ENCODE assay signal across 14 mouse cellular contexts in genomic region chr4:132530033-132530804, GRCm38 (mm10). TPM values are rescaled to one million over a fixed set of nuclear protein-coding genes. Genes with fewer than 3 reads are reported as not detected.
DNase-seq lines count a peak whose midpoint lies in the region; ATAC-seq and TF ChIP-seq lines count a peak whose summit lies in the region.
"Had no signal": no experiment of that assay in that cellular context is flagged by ENCODE, and none has a peak within 500 bp of the region (broad histone marks: within the 10 kb centered on the region; RNA-seq: fewer than 3 reads in every experiment).

No protein-coding gene starts in this region.

- H3K27me3 ChIP-seq in stomach, embryonic 15.5 days (replicated peaks) = no peaks in the 10 kb centered on the region
- no peaks in the 10 kb centered on the region for H3K27me3 ChIP-seq in stomach, postnatal 0 days (ENCODE audit: control insufficient read depth, insufficient read depth, low read length)
- H3K27me3 ChIP-seq in liver, embryonic 14.5 days (ENCODE audit: control insufficient read depth, insufficient read depth, low read length) = no peaks in the 10 kb centered on the region
- no peaks in the 10 kb centered on the region for H3K27me3 ChIP-seq in midbrain, postnatal 0 days (ENCODE audit: insufficient read depth, low read length)
- H3K27me3 ChIP-seq: hindbrain, embryonic 12.5 days; limb, embryonic 15.5 days; midbrain, embryonic 12.5 days had no signal

- TF ChIP-seq CTCF in stomach, postnatal 0 days (IDR thresholded peaks at IDR 0.05; ENCODE audit: low read depth) = no peak
- TF ChIP-seq CTCF in liver, embryonic 14.5 days (IDR thresholded peaks at IDR 0.05; ENCODE audit: low read depth) = no peak
- TF ChIP-seq CTCF in midbrain, postnatal 0 days (IDR thresholded peaks at IDR 0.05) = no peak

- H3K27ac ChIP-seq in stomach, embryonic 15.5 days = peak overlapping the region; percentile 21; the same call in 1 of the 2 replicates
- H3K27ac ChIP-seq in stomach, postnatal 0 days (replicated peaks) = no peak overlapping the region
- H3K27ac ChIP-seq in liver, embryonic 14.5 days = peak overlapping the region; percentile 97
- H3K27ac ChIP-seq in midbrain, postnatal 0 days (ENCODE audit: low read depth, low read length) = no peak overlapping the region
- H3K27ac ChIP-seq: hindbrain, embryonic 12.5 days; limb, embryonic 15.5 days; midbrain, embryonic 12.5 days had no signal

- no peak for DNase-seq in stomach, postnatal 0 days (ENCODE audit: low spot score)
- DNase-seq in c-Kit-positive CD71-positive TER-119-positive erythroid progenitor cells, embryonic 14.5 days (ENCODE audit: low spot score) = peak; percentile 80
- peak in 2 of 3 experiments; percentile 72 to 77 for DNase-seq in liver, embryonic 14.5 days (ENCODE audit: low read depth in 3 of 3, low spot score in 3 of 3)
- DNase-seq in gastrocnemius, adult 18-20 months (ENCODE audit: low spot score) = no peak
- no peak for DNase-seq in midbrain, postnatal 0 days (ENCODE audit: low spot score)
- no peak for DNase-seq in thymus, postnatal 14 days
- DNase-seq: cerebellum, adult 9-11 months; forebrain, postnatal 0 days; gastrocnemius, postnatal 14 days; kidney, adult 18-20 months had no signal

- no peak overlapping the region for H3K9ac ChIP-seq in stomach, embryonic 15.5 days
- no peak overlapping the region for H3K9ac ChIP-seq in stomach, postnatal 0 days (ENCODE audit: low read length)
- H3K9ac ChIP-seq in liver, embryonic 14.5 days (replicated peaks) = peak overlapping the region; percentile 97
- H3K9ac ChIP-seq in midbrain, postnatal 0 days (replicated peaks; ENCODE audit: low read length, poor library complexity, severe bottlenecking) = no peak overlapping the region
- H3K9ac ChIP-seq: forebrain, postnatal 0 days; hindbrain, embryonic 12.5 days; limb, embryonic 15.5 days; midbrain, embryonic 12.5 days had no signal

- no peaks in the 10 kb centered on the region for H3K9me3 ChIP-seq in stomach, embryonic 15.5 days
- no peaks in the 10 kb centered on the region for H3K9me3 ChIP-seq in stomach, postnatal 0 days (ENCODE audit: control insufficient read depth, low read length)
- H3K9me3 ChIP-seq in liver, embryonic 14.5 days (ENCODE audit: control insufficient read depth, low read length) = no peaks in the 10 kb centered on the region
- H3K9me3 ChIP-seq in midbrain, postnatal 0 days (ENCODE audit: low read length) = no peaks in the 10 kb centered on the region
- H3K9me3 ChIP-seq: hindbrain, embryonic 12.5 days; limb, embryonic 15.5 days; midbrain, embryonic 12.5 days had no signal

- no peak overlapping the region for H3K4me3 ChIP-seq in stomach, embryonic 15.5 days (replicated peaks)
- H3K4me3 ChIP-seq in stomach, postnatal 0 days (ENCODE audit: low read depth, low read length) = no peak overlapping the region
- peak overlapping the region; percentile 83 to 98 for H3K4me3 ChIP-seq in liver, embryonic 14.5 days (ENCODE audit: insufficient read depth in 1 of 2, low read depth in 2 of 2, low read length in 2 of 2)
- no peak overlapping the region for H3K4me3 ChIP-seq in midbrain, postnatal 0 days (ENCODE audit: low read depth, low read length)
- H3K4me3 ChIP-seq: hindbrain, embryonic 12.5 days; limb, embryonic 15.5 days; midbrain, embryonic 12.5 days had no signal

- peak; percentile 48; the same call in 1 of the 2 replicates for ATAC-seq in stomach, embryonic 15.5 days (ENCODE audit: insufficient read depth, low FRiP score, low read depth)
- no peak for ATAC-seq in stomach, postnatal 0 days (ENCODE audit: low FRiP score, low TSS enrichment)
- ATAC-seq in liver, embryonic 14.5 days (ENCODE audit: insufficient read depth) = peak; percentile 76
- ATAC-seq in midbrain, postnatal 0 days (ENCODE audit: low FRiP score) = no peak
- ATAC-seq: forebrain, postnatal 0 days had no signal

- 76% methylated on average over 20 of the region's 20 CpGs for WGBS in stomach, embryonic 15.5 days
- 81% methylated on average over 20 of the region's 20 CpGs for WGBS in stomach, postnatal 0 days
- 18% methylated on average over 20 of the region's 20 CpGs for WGBS in liver, embryonic 14.5 days (ENCODE audit: insufficient replicate concordance)
- WGBS in midbrain, postnatal 0 days = 97% methylated on average over 20 of the region's 20 CpGs

- H3K4me2 ChIP-seq in stomach, embryonic 15.5 days = no peak overlapping the region
- no peak overlapping the region for H3K4me2 ChIP-seq in stomach, postnatal 0 days (replicated peaks; ENCODE audit: low read depth)
- peak overlapping the region; percentile 91 for H3K4me2 ChIP-seq in liver, embryonic 14.5 days (ENCODE audit: low read depth)
- no peak overlapping the region for H3K4me2 ChIP-seq in midbrain, postnatal 0 days (ENCODE audit: low read depth, low read length, poor library complexity, severe bottlenecking)
- H3K4me2 ChIP-seq: hindbrain, embryonic 12.5 days; limb, embryonic 15.5 days; midbrain, embryonic 12.5 days had no signal

- TF ChIP-seq EP300 in stomach, postnatal 0 days (optimal IDR thresholded peaks at IDR 0.05) = no peak
- TF ChIP-seq EP300 in liver, embryonic 14.5 days (IDR thresholded peaks at IDR 0.05; ENCODE audit: low read depth) = peak; percentile 96

- H3K4me1 ChIP-seq in stomach, embryonic 15.5 days = no peaks in the 10 kb centered on the region; the same call in 1 of the 2 replicates
- no peaks in the 10 kb centered on the region for H3K4me1 ChIP-seq in stomach, postnatal 0 days (replicated peaks; ENCODE audit: control insufficient read depth, insufficient read depth)
- H3K4me1 ChIP-seq in liver, embryonic 14.5 days (replicated peaks; ENCODE audit: control insufficient read depth in 2 of 2, insufficient read depth in 2 of 2, low read length in 1 of 2) = peaks cover 42 to 47% of the 10 kb centered on the region in 2 experiments
- peaks cover 5% of the 10 kb centered on the region; the same call in 1 of the 2 replicates for H3K4me1 ChIP-seq in midbrain, postnatal 0 days (ENCODE audit: insufficient read depth, low read length)

- H3K36me3 ChIP-seq in stomach, embryonic 15.5 days = peaks cover 10% of the 10 kb centered on the region; the same call in 1 of the 2 replicates
- H3K36me3 ChIP-seq in stomach, postnatal 0 days (ENCODE audit: control insufficient read depth, insufficient read depth, low read length) = peaks cover 5% of the 10 kb centered on the region; the same call in 1 of the 2 replicates
- peaks cover 29% of the 10 kb centered on the region for H3K36me3 ChIP-seq in liver, embryonic 14.5 days (replicated peaks; ENCODE audit: control insufficient read depth, insufficient read depth, low read depth)
- H3K36me3 ChIP-seq in midbrain, postnatal 0 days (ENCODE audit: insufficient read depth, low read length) = peaks cover 8% of the 10 kb centered on the region; the same call in 1 of the 2 replicates

RNA-seq across cellular contexts. Expression of gene Atpif1, which starts 3.2 kb away (rescaled TPM):
- polyA plus RNA-seq in stomach, embryonic 15.5 days (2015; fragmentation: Nextera tagmentation; extraction: Ambion mirVana) = 1,135 and 1,340 TPM in 2 replicates
- polyA plus RNA-seq in stomach, postnatal 0 days (2015; fragmentation: Nextera tagmentation; extraction: Ambion mirVana) = 1,179 and 1,213 TPM in 2 replicates
- 544 and 902 TPM in 2 replicates for polyA plus RNA-seq in liver, embryonic 14.5 days (2012; rRNA removed)
- polyA plus RNA-seq in liver, embryonic 14.5 days (2014; fragmentation: Nextera tagmentation; extraction: Ambion mirVana) = 1,811 and 1,820 TPM in 2 replicates
- 10 to 100 TPM; 55.5 to 59.0 TPM for total RNA-seq in gastrocnemius, adult 18-20 months (2021)
- total RNA-seq in midbrain, postnatal 0 days (2014; rRNA removed) = 800 and 923 TPM in 2 replicates
- polyA plus RNA-seq in midbrain, postnatal 0 days (2015; fragmentation: Nextera tagmentation; extraction: Ambion mirVana) = 1,645 and 1,681 TPM in 2 replicates

RNA-seq across cellular contexts. Expression of gene Dnajc8, which starts 5.1 kb away (rescaled TPM):
- polyA plus RNA-seq in stomach, embryonic 15.5 days (2015; fragmentation: Nextera tagmentation; extraction: Ambion mirVana) = 140 and 147 TPM in 2 replicates
- polyA plus RNA-seq in stomach, postnatal 0 days (2015; fragmentation: Nextera tagmentation; extraction: Ambion mirVana) = 103 and 116 TPM in 2 replicates
- 47.6 and 84.2 TPM in 2 replicates for polyA plus RNA-seq in liver, embryonic 14.5 days (2012; rRNA removed)
- polyA plus RNA-seq in liver, embryonic 14.5 days (2014; fragmentation: Nextera tagmentation; extraction: Ambion mirVana) = 109 and 111 TPM in 2 replicates
- total RNA-seq in gastrocnemius, adult 18-20 months (2021) = 10 to 100 TPM; 53.7 to 63.2 TPM
- 89.1 and 101 TPM in 2 replicates for total RNA-seq in midbrain, postnatal 0 days (2014; rRNA removed)
- 168 and 169 TPM in 2 replicates for polyA plus RNA-seq in midbrain, postnatal 0 days (2015; fragmentation: Nextera tagmentation; extraction: Ambion mirVana)

RNA-seq across cellular contexts. Expression of gene Sesn2, which starts 19.9 kb away (rescaled TPM):
- 14.2 TPM in 2 replicates for polyA plus RNA-seq in stomach, embryonic 15.5 days (2015; fragmentation: Nextera tagmentation; extraction: Ambion mirVana)
- 7.6 and 8.2 TPM in 2 replicates for polyA plus RNA-seq in stomach, postnatal 0 days (2015; fragmentation: Nextera tagmentation; extraction: Ambion mirVana)
- 3.4 TPM in 2 replicates for polyA plus RNA-seq in liver, embryonic 14.5 days (2012; rRNA removed)
- 3.3 and 4.1 TPM in 2 replicates for polyA plus RNA-seq in liver, embryonic 14.5 days (2014; fragmentation: Nextera tagmentation; extraction: Ambion mirVana)
- 1 to 10 TPM; 2.1 to 2.5 TPM for total RNA-seq in gastrocnemius, adult 18-20 months (2021)
- total RNA-seq in midbrain, postnatal 0 days (2014; rRNA removed) = 21.4 and 21.6 TPM in 2 replicates
- polyA plus RNA-seq in midbrain, postnatal 0 days (2015; fragmentation: Nextera tagmentation; extraction: Ambion mirVana) = 17.7 and 18.2 TPM in 2 replicates

RNA-seq across cellular contexts. Expression of gene Ptafr, which starts 33.6 kb away (rescaled TPM):
- polyA plus RNA-seq in stomach, embryonic 15.5 days (2015; fragmentation: Nextera tagmentation; extraction: Ambion mirVana) = 1.5 and 1.7 TPM in 2 replicates
- 0.88 and 0.90 TPM in 2 replicates for polyA plus RNA-seq in stomach, postnatal 0 days (2015; fragmentation: Nextera tagmentation; extraction: Ambion mirVana)
- polyA plus RNA-seq in liver, embryonic 14.5 days (2012; rRNA removed) = 0.52 and 0.61 TPM in 2 replicates
- polyA plus RNA-seq in liver, embryonic 14.5 days (2014; fragmentation: Nextera tagmentation; extraction: Ambion mirVana) = 0.18 and 0.25 TPM in 2 replicates
- 1 to 10 TPM in 1 of 2 experiments, under 1 TPM in 1; 0.39 to 1.1 TPM for total RNA-seq in gastrocnemius, adult 18-20 months (2021)
- total RNA-seq in midbrain, postnatal 0 days (2014; rRNA removed) = 0.66 and 1.1 TPM in 2 replicates
- 0.26 and 0.56 TPM in 2 replicates for polyA plus RNA-seq in midbrain, postnatal 0 days (2015; fragmentation: Nextera tagmentation; extraction: Ambion mirVana)

Comparison
In these comparisons a context has a peak if more than half of its experiments do, and no peak if none do; other contexts are left out.
1. ATAC-seq: peak in stomach, embryonic 15.5 days (single experiment) and liver, embryonic 14.5 days (single experiment); none in stomach, postnatal 0 days (single experiment) and midbrain, postnatal 0 days (single experiment).
2. H3K27ac ChIP-seq: peak in stomach, embryonic 15.5 days (single experiment) and liver, embryonic 14.5 days (single experiment); none in stomach, postnatal 0 days (single experiment) and midbrain, postnatal 0 days (single experiment).
3. H3K4me3 ChIP-seq: peak in liver, embryonic 14.5 days (2 of 2); none in stomach, embryonic 15.5 days (single experiment), stomach, postnatal 0 days (single experiment) and midbrain, postnatal 0 days (single experiment).
4. DNase-seq: peak in c-Kit-positive CD71-positive TER-119-positive erythroid progenitor cells, embryonic 14.5 days (single experiment) and liver, embryonic 14.5 days (2 of 3); none in stomach, postnatal 0 days (single experiment), gastrocnemius, adult 18-20 months (single experiment), midbrain, postnatal 0 days (single experiment) and thymus, postnatal 14 days (single experiment).